Mouse (Mus musculus) CH12.LX (cell line): Measurements from ENCODE around the gene Hid1.

Source experiments
- CHD2 ChIP-seq: IDR thresholded peaks from 2 replicates; pipeline ENCODE4 v1.6.1; 2011; ENCODE audit warnings: low read length, improper control_type of control experiment
- CTCF ChIP-seq, 2 experiments: IDR thresholded peaks in 1 of 2; conservative IDR thresholded peaks in 1 of 2; 2 replicates each; pipeline ENCODE4 v1.5.1; 2011 to 2012; ENCODE audit warnings: low read depth in 2 of 2, low read length in 2 of 2, improper control_type of control experiment in 1 of 2, inconsistent platforms in 1 of 2, mild to moderate bottlenecking in 1 of 2, moderate library complexity in 1 of 2
- ETS1 ChIP-seq: conservative IDR thresholded peaks from 2 replicates; pipeline ENCODE4 v1.6.1; 2012; ENCODE audit warnings: low read depth, mild to moderate bottlenecking, inconsistent platforms, low read length, improper control_type of control experiment, moderate library complexity
- KAT2A ChIP-seq: IDR thresholded peaks from 2 replicates; pipeline ENCODE4 v1.6.1; 2012; ENCODE audit warnings: low read length, improper control_type of control experiment, inconsistent platforms; ENCODE audit not compliant: insufficient replicate concordance
- MXI1 ChIP-seq: IDR thresholded peaks from 2 replicates; pipeline ENCODE4 v1.6.1; 2011; ENCODE audit warnings: mild to moderate bottlenecking, low read depth, low read length, improper control_type of control experiment
- MYC ChIP-seq: IDR thresholded peaks from 2 replicates; pipeline ENCODE4 v1.6.1; 2011; ENCODE audit warnings: low read depth, mild to moderate bottlenecking, improper control_type of control experiment, low read length
- POLR2A ChIP-seq: IDR thresholded peaks from 2 replicates; pipeline ENCODE4 v1.6.1; 2011; ENCODE audit warnings: low read depth, mild to moderate bottlenecking, improper control_type of control experiment, low read length
- UBTF ChIP-seq: IDR thresholded peaks from 2 replicates; pipeline ENCODE4 v1.6.1; 2012; ENCODE audit warnings: low read depth, mild to moderate bottlenecking, inconsistent platforms, low read length, improper control_type of control experiment, moderate library complexity
- USF2 ChIP-seq: conservative IDR thresholded peaks from 2 replicates; pipeline ENCODE4 v1.6.1; 2011; ENCODE audit warnings: low read depth, low read length, improper control_type of control experiment

DNA sequence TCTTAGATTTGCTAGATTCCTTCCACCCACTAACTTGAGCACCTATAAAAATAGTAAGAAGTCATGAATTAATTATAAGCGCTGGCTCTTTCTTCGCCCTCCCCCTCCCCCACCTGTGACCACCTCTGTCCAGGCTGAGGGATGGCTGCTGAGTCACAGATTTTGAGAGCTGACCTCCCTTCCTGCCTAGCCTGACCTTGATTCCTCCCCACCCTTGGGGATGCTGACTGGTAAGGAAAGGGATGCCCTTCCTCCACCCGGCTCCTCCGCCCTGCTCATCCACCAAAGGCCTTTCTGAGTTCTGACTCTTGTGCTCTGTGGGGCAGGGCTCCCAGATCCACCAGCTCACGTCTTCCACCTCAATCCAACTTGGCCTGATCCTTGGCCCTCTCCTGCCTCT, 17.0 kb upstream of the Hid1 start:
- TF ChIP-seq CTCF (conservative IDR thresholded peaks at IDR 0.05 in 1 of 2, IDR thresholded peaks at IDR 0.05 in 1 of 2; ENCODE audit: low read depth in 2 of 2, low read length in 2 of 2) (no peak), ETS1 (no peak), USF2 (no peak), CHD2 (no peak), KAT2A (no peak), POLR2A (no peak), MYC (no peak), UBTF (no peak), MXI1 (no peak)
